Mouse (Mus musculus) forebrain, postnatal 0 days (tissue): ENCODE results near the gene Rab11fip5. TPM values are rescaled to one million over a fixed set of nuclear protein-coding genes. Genes with fewer than 3 reads are reported as not detected.

Source experiments
- ATAC-seq: fragments of 200-750 bp; cut with Nextera tagmentation; 2 replicates; pipeline ENCODE4 v1.8.0; 2017; ENCODE audit warnings: mild to moderate bottlenecking, moderate library complexity
- DNase-seq: peaks from one replicate; pipeline ENCODE4 v3.0.0-alpha.2; 2015
- H3K27ac ChIP-seq: fragments of 300-500 bp; sonication (generic); 2 replicates; pipeline ENCODE4 v1.5.1; 2014; ENCODE audit warnings: low read depth, mild to moderate bottlenecking, antibody characterized with exemption, low read length, moderate library complexity, mixed read lengths
- H3K27me3 ChIP-seq: fragments of 300-500 bp; sonication (generic); 2 replicates; pipeline ENCODE4 v1.6.1; 2014; ENCODE audit warnings: mild to moderate bottlenecking, low read length, mixed read lengths; ENCODE audit not compliant: insufficient read depth
- H3K36me3 ChIP-seq: fragments of 300-500 bp; sonication (generic); 2 replicates; pipeline ENCODE4 v1.6.1; 2014; ENCODE audit warnings: mild to moderate bottlenecking, moderate library complexity; ENCODE audit not compliant: insufficient read depth
- H3K4me1 ChIP-seq: fragments of 300-500 bp; sonication (generic); 2 replicates; pipeline ENCODE4 v1.6.1; 2014; ENCODE audit warnings: antibody characterized with exemption; ENCODE audit not compliant: insufficient read depth
- H3K4me2 ChIP-seq: fragments of 300-500 bp; sonication (generic); 2 replicates; pipeline ENCODE4 v1.6.1; 2014; ENCODE audit warnings: low read depth, mild to moderate bottlenecking, moderate library complexity
- H3K4me3 ChIP-seq: fragments of 300-500 bp; sonication (generic); 2 replicates; pipeline ENCODE4 v1.5.1; 2014; ENCODE audit warnings: low read depth, low read length, mixed read lengths
- H3K9ac ChIP-seq: fragments of 300-500 bp; sonication (generic); 2 replicates; pipeline ENCODE4 v1.6.1; 2014; ENCODE audit warnings: mild to moderate bottlenecking
- H3K9me3 ChIP-seq: fragments of 300-500 bp; sonication (generic); 2 replicates; pipeline ENCODE4 v1.6.1; 2016; ENCODE audit warnings: low read length
- CTCF ChIP-seq: sonication (generic); IDR thresholded peaks from 2 replicates; pipeline ENCODE4 v1.5.1; 2016; ENCODE audit warnings: antibody characterized with exemption, control low read depth, low read depth
- WGBS: fragments of 180-500 bp; shearing (Covaris S2); extraction: QIAGEN DNeasy Blood & Tissue Kit; methylation state at CpG from one replicate; pipeline ENCODE4 v1.1.7; 2014; 5-methylcytosine and 5-hydroxymethylcytosine counted together
- polyA plus RNA-seq: library from polyadenylated mRNA; unstranded; fragments of >200 nt; fragmentation: Nextera tagmentation; extraction: Ambion mirVana; gene quantifications from 2 replicates; pipeline ENCODE4 v1.2.1, GENCODE M21; 2015
- total RNA-seq: library from RNA; depleted of rRNA; stranded (reverse); fragments of >200 nt; gene quantifications from 2 replicates; pipeline ENCODE4 v1.2.3, GENCODE M21; 2014

The Rab11fip5 gene
- total and polyA plus RNA-seq, 2 experiments from 2014 or later: 19.8 to 41.2 TPM

- H3K27me3 ChIP-seq: no peaks in the 10 kb centered on the region
- TF ChIP-seq CTCF: no peak
- DNase-seq (no peak), ATAC-seq (no peak)
- no peak overlapping the region for H3K27ac ChIP-seq
- H3K4me3 ChIP-seq: no peak overlapping the region
- H3K36me3 ChIP-seq: peaks cover 2% of the 10 kb centered on the region; the same call in 1 of the 2 replicates
- no peaks in the 10 kb centered on the region for H3K4me1 ChIP-seq
- H3K9ac ChIP-seq: no peak overlapping the region
- no peak overlapping the region for H3K4me2 ChIP-seq
- 89% methylated on average over 5 of the region's 5 CpGs for WGBS
- H3K9me3 ChIP-seq: no peaks in the 10 kb centered on the region
Observed at GRCm38 (mm10) chr6:85360311-85360710, 14.1 kb downstream of the Rab11fip5 start.

GRCm38 (mm10) chr6:85358877-85359276, 15.6 kb downstream of the Rab11fip5 start:
- Histone ChIP-seq H3K4me1 (no peaks in the 10 kb centered on the region), H3K27me3 (no peaks in the 10 kb centered on the region), H3K9ac (no peak overlapping the region), H3K27ac (no peak overlapping the region), H3K4me2 (no peak overlapping the region), H3K4me3 (no peak overlapping the region), H3K36me3 (no peaks in the 10 kb centered on the region), H3K9me3 (no peaks in the 10 kb centered on the region)
- TF ChIP-seq CTCF: no peak
- DNase-seq (no peak), ATAC-seq (no peak)
- WGBS: 81% methylated on average over 1 of the region's 1 CpGs

DNA sequence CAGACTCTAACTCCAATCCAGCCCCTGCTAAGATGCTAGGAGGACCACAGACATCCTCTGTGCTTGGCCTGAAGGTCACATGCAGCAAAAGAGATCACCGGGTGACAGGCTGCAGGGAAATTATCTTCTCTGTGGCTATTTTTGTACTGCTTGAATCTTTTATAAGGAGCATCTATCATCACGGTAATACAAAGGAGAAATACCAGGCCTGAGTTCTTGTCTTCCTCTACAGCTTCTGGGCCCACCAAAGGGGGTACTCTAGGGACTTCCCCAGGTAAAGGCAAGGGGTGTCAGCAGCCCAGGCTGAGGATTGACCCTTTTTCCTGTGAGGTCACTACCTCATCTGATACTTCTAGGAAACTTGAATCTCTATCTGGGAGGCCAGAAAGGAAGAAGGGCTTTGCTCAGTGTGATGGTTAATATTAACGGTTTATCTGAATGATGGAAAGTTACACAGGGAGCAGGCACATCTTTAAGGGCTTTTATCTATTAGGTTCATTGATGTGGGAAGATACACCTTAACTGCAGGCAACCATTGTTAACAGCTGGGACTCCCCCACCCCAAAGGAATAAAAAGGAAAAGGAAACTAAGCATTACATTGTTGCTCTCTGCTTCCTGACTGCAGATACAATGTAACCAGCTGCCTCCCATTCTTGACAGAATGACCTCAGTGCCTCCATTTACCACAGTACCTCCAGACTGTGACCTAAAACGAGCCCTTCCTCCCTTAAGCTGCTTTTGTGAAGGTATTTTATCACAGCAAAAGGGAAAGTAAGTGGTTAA, 17.6 kb downstream of the Rab11fip5 start:
- H3K4me3 ChIP-seq: no peak overlapping the region
- WGBS: 66% methylated on average over 4 of the region's 4 CpGs
- H3K27ac ChIP-seq: no peak overlapping the region
- no peaks in the 10 kb centered on the region for H3K27me3 ChIP-seq
- ATAC-seq (no peak), DNase-seq (no peak)
- no peaks in the 10 kb centered on the region for H3K4me1 ChIP-seq
- H3K9ac ChIP-seq: no peak overlapping the region
- H3K4me2 ChIP-seq: no peak overlapping the region
- H3K9me3 ChIP-seq: no peaks in the 10 kb centered on the region
- no peak for TF ChIP-seq CTCF
- H3K36me3 ChIP-seq: no peaks in the 10 kb centered on the region

GRCm38 (mm10) chr6:85355753-85356152, 18.7 kb downstream of the Rab11fip5 start:
- WGBS: 94% methylated on average over 2 of the region's 2 CpGs
- H3K4me2 ChIP-seq: no peak overlapping the region
- no peak for TF ChIP-seq CTCF
- no peaks in the 10 kb centered on the region for H3K27me3 ChIP-seq
- H3K9me3 ChIP-seq: no peaks in the 10 kb centered on the region
- no peak overlapping the region for H3K4me3 ChIP-seq
- no peaks in the 10 kb centered on the region for H3K4me1 ChIP-seq
- no peak for ATAC-seq
- no peak overlapping the region for H3K27ac ChIP-seq
- H3K9ac ChIP-seq: no peak overlapping the region
- DNase-seq: no peak
- no peaks in the 10 kb centered on the region for H3K36me3 ChIP-seq

- Histone ChIP-seq H3K36me3 (no peaks in the 10 kb centered on the region), H3K9ac (no peak overlapping the region), H3K27me3 (no peaks in the 10 kb centered on the region), H3K9me3 (no peaks in the 10 kb centered on the region), H3K4me2 (no peak overlapping the region), H3K4me1 (no peaks in the 10 kb centered on the region), H3K27ac (no peak overlapping the region), H3K4me3 (no peak overlapping the region)
- WGBS: 52% methylated on average over 6 of the region's 6 CpGs
- no peak for DNase-seq
- no peak for TF ChIP-seq CTCF
- no peak; the same call in 1 of the 2 replicates for ATAC-seq
Observed at GRCm38 (mm10) chr6:85354709-85355108, 19.7 kb downstream of the Rab11fip5 start.

DNA sequence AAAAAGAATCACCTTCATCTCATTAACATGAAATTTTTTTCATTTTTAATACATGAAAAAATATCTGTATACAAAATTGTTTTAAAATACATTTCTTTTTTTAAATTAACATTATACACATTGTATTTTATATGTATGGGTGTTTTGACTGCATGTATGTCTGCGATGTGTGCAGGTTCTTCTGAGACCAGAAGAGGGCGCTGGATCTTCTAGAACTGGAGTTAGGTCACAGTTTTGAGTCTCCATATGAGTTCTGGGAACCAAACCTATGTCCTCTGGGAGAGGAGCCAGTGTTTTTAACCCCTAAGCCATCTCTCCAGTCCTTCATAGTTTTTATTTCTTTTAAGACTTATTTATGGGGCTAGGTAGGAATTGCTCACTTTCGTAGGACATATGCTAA, 20.7 kb downstream of the Rab11fip5 start:
- Histone ChIP-seq H3K4me3 (no peak overlapping the region), H3K27ac (no peak overlapping the region), H3K36me3 (0 out of 2 replicates have a peak, but pooled peaks cover 1% of the 10 kb centered on the region), H3K4me2 (no peak overlapping the region), H3K4me1 (no peaks in the 10 kb centered on the region), H3K9me3 (no peaks in the 10 kb centered on the region), H3K9ac (no peak overlapping the region), H3K27me3 (no peaks in the 10 kb centered on the region)
- TF ChIP-seq CTCF: peak; percentile 18; the same call in 1 of the 2 replicates
- 66% methylated on average over 3 of the region's 3 CpGs for WGBS
- DNase-seq: no peak
- no peak for ATAC-seq

DNA sequence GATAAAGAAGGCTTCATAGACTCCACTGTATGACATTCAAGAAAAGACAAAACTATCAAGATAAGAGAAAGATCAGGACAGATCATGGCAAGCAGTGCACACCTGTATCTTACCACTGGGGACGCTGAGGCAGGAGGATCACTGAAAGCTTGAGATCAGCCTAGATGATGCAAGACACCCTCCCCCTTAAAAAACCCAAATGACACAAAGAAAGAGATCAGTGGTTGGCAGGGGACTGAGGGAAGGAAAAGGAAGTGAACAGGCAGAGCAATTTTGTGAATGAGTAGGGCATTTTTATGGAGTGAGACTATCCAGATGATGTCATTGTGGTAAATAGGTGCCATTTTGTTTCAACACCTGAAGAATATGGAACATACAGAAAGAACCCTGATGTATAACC, 24.3 kb downstream of the Rab11fip5 start:
- no peak overlapping the region for H3K4me2 ChIP-seq
- no peaks in the 10 kb centered on the region for H3K9me3 ChIP-seq
- ATAC-seq (no peak), DNase-seq (no peak)
- H3K27ac ChIP-seq: no peak overlapping the region
- 91% methylated on average over 1 of the region's 1 CpGs for WGBS
- no peaks in the 10 kb centered on the region for H3K27me3 ChIP-seq
- H3K9ac ChIP-seq: no peak overlapping the region
- H3K4me3 ChIP-seq: no peak overlapping the region
- no peak for TF ChIP-seq CTCF
- no peaks in the 10 kb centered on the region for H3K4me1 ChIP-seq
- H3K36me3 ChIP-seq: peaks cover 19% of the 10 kb centered on the region
